Mouse (Mus musculus): ENCODE data around the gene Sarnp. TPM values are rescaled to one million over a fixed set of nuclear protein-coding genes. Genes with fewer than 3 reads are reported as not detected.
"Not testable (repeated sequence)": the region's sequence is repeated elsewhere in the genome, so short reads cannot be mapped to it uniquely, and the experiment has no call there.

Gene Sarnp
- polyA plus RNA-seq, 1 experiment = 62.2 TPM

GRCm38 (mm10) chr10:128807018-128807417 is 10.1 kb upstream of the Sarnp start:
- peak overlapping the region; percentile 84 for H3K4me3 ChIP-seq (ENCODE audit: insufficient read depth, low read length)
- peaks cover 29% of the 10 kb centered on the region for H3K4me1 ChIP-seq (ENCODE audit: control insufficient read depth, insufficient read depth, low read length)
- no peak overlapping the region for H3K27ac ChIP-seq (ENCODE audit: insufficient read depth, low read depth, low read length)
- TF ChIP-seq CTCF (IDR thresholded peaks at IDR 0.05; ENCODE audit: low read depth, low read length) (no peak), POLR2A (IDR thresholded peaks at IDR 0.05; ENCODE audit: borderline replicate concordance, low read depth, low read length) (no peak)

- Histone ChIP-seq H3K27ac (ENCODE audit: insufficient read depth, low read depth, low read length) (no peak overlapping the region), H3K4me1 (ENCODE audit: control insufficient read depth, insufficient read depth, low read length) (peaks cover 10% of the 10 kb centered on the region), H3K4me3 (ENCODE audit: insufficient read depth, low read length) (0 out of 2 replicates have a peak overlapping the region, but pooled peaks have one; percentile 10)
- no peak for TF ChIP-seq CTCF (IDR thresholded peaks at IDR 0.05; ENCODE audit: low read depth, low read length)
- TF ChIP-seq POLR2A (IDR thresholded peaks at IDR 0.05; ENCODE audit: borderline replicate concordance, low read depth, low read length) = no peak
Measured at GRCm38 (mm10) chr10:128820217-128820616, 3.1 kb downstream of the Sarnp start.

DNA sequence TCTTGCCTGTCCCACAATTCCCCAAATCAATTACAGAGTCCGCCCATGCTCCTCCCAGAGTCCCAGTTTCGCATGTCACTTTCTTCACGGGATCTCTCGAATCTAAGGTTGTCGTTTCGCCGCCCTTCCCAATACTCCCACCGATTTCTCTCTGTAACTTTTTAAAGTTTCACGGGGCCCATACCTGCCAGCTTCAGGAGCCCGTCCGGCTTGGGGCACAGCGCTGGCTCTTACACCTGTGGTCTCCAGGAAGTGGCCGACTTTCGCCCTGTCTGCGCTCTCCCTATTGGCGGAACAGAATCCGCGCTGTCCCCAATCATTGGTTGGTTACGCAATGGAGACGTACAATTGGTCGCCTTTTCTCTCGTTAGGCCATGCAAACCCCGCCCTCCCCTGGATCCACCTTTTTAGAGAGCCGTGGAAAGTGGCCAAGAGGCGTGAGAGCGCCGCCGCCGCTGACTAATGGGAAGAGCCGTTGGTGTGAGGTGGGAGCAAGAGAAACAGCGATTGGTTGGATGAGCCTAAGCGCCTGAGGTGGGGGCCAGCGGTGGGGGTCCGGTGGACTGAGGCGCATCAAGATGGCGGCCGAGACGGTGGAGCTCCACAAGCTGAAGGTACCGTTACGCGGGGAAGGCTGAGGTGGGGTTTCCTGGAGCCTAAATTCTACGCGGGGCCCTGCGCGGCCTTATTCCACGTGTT is 4.4 kb downstream of the Sarnp start, which contains the start of gene Ormdl2:
Gene Ormdl2, minus strand, starts transcription at position 288 of the 699 bp plus-strand sequence.
- Histone ChIP-seq H3K4me3 (ENCODE audit: insufficient read depth, low read length) (peak within 1 kb of the TSS; percentile 68), H3K27ac (ENCODE audit: insufficient read depth, low read depth, low read length) (peak within 1 kb of the TSS; percentile 10), H3K4me1 (ENCODE audit: control insufficient read depth, insufficient read depth, low read length) (peaks cover 12% of the 10 kb centered on the region)
- TF ChIP-seq CTCF (IDR thresholded peaks at IDR 0.05; ENCODE audit: low read depth, low read length) (no peak), POLR2A (IDR thresholded peaks at IDR 0.05; ENCODE audit: borderline replicate concordance, low read depth, low read length) (no peak)

- Histone ChIP-seq H3K4me3 (ENCODE audit: insufficient read depth, low read length) (peak overlapping the region; percentile 68), H3K27ac (ENCODE audit: insufficient read depth, low read depth, low read length) (peak overlapping the region; percentile 10), H3K4me1 (ENCODE audit: control insufficient read depth, insufficient read depth, low read length) (peaks cover 12% of the 10 kb centered on the region)
- no peak for TF ChIP-seq CTCF (IDR thresholded peaks at IDR 0.05; ENCODE audit: low read depth, low read length)
- TF ChIP-seq POLR2A (IDR thresholded peaks at IDR 0.05; ENCODE audit: borderline replicate concordance, low read depth, low read length) = no peak
Measured at GRCm38 (mm10) chr10:128822135-128822534, 5.0 kb downstream of the Sarnp start.

GRCm38 (mm10) chr10:128823087-128823486 is 6.0 kb downstream of the Sarnp start:
- peak overlapping the region; percentile 68 for H3K4me3 ChIP-seq (ENCODE audit: insufficient read depth, low read length)

GRCm38 (mm10) chr10:128823821-128824220 is 6.7 kb downstream of the Sarnp start:
- H3K4me1 ChIP-seq (ENCODE audit: control insufficient read depth, insufficient read depth, low read length) = peaks cover 12% of the 10 kb centered on the region
- H3K4me3 ChIP-seq (ENCODE audit: insufficient read depth, low read length) = no peak overlapping the region
- no peak overlapping the region for H3K27ac ChIP-seq (ENCODE audit: insufficient read depth, low read depth, low read length)
- TF ChIP-seq POLR2A (IDR thresholded peaks at IDR 0.05; ENCODE audit: borderline replicate concordance, low read depth, low read length) (no peak), CTCF (IDR thresholded peaks at IDR 0.05; ENCODE audit: low read depth, low read length) (no peak)

More at GRCm38 (mm10) chr10:128823087-128823486, 6.0 kb downstream of the Sarnp start:
- peaks cover 12% of the 10 kb centered on the region for H3K4me1 ChIP-seq (ENCODE audit: control insufficient read depth, insufficient read depth, low read length)
- H3K27ac ChIP-seq (ENCODE audit: insufficient read depth, low read depth, low read length) = not testable (repeated sequence)

DNA sequence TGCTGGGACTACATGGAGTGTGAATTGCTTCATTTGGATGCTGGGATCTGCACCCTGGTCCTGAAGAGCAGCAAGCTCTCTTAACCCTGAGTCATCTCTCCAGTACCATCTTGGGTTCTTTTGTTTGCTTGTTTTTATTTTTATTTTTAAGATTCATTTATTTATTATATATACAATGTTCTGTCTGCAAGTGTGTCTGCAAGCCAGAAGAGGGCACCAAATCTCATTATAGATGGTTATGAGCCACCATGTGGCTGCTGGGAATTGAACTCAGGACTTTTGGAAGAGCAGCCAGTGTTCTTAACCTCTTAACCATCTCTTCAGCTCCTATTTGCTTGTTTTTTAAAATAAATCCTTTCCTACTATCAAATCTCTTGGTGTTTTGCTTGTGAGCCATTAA is 20.3 kb downstream of the Sarnp start:
- no peak for TF ChIP-seq CTCF (IDR thresholded peaks at IDR 0.05; ENCODE audit: low read depth, low read length)
- TF ChIP-seq POLR2A (IDR thresholded peaks at IDR 0.05; ENCODE audit: borderline replicate concordance, low read depth, low read length) = no peak
- Histone ChIP-seq H3K27ac (ENCODE audit: insufficient read depth, low read depth, low read length) (no peak overlapping the region), H3K4me3 (ENCODE audit: insufficient read depth, low read length) (no peak overlapping the region), H3K4me1 (ENCODE audit: control insufficient read depth, insufficient read depth, low read length) (no peaks in the 10 kb centered on the region)

GRCm38 (mm10) chr10:128839434-128839833 is 22.3 kb downstream of the Sarnp start:
- H3K27ac ChIP-seq (ENCODE audit: insufficient read depth, low read depth, low read length) = no peak overlapping the region
- TF ChIP-seq CTCF (IDR thresholded peaks at IDR 0.05; ENCODE audit: low read depth, low read length) = no peak
- TF ChIP-seq POLR2A (IDR thresholded peaks at IDR 0.05; ENCODE audit: borderline replicate concordance, low read depth, low read length) = no peak
- H3K4me3 ChIP-seq (ENCODE audit: insufficient read depth, low read length) = no peak overlapping the region
- H3K4me1 ChIP-seq (ENCODE audit: control insufficient read depth, insufficient read depth, low read length) = no peaks in the 10 kb centered on the region

DNA sequence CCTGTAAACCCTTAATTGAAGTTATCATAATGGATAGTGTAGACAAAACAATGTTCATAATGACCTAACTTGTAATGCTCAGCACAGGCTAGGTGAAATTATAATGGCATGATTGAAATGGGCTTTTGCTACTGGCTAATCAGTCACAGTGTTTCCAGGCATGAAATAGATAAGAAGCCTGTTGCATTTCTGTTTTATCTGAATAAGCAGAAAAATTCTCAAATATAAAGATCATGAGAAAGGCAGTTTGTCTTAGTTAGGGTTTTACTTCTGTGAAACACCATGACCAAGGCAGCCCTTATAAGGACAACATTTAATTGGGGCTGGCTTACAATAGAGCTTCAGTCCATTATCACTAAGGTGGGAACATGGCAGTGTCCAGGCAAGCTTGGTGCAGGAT is 23.5 kb downstream of the Sarnp start:
- Histone ChIP-seq H3K4me1 (ENCODE audit: control insufficient read depth, insufficient read depth, low read length) (no peaks in the 10 kb centered on the region), H3K27ac (ENCODE audit: insufficient read depth, low read depth, low read length) (no peak overlapping the region), H3K4me3 (ENCODE audit: insufficient read depth, low read length) (no peak overlapping the region)
- TF ChIP-seq CTCF (IDR thresholded peaks at IDR 0.05; ENCODE audit: low read depth, low read length) = no peak
- no peak for TF ChIP-seq POLR2A (IDR thresholded peaks at IDR 0.05; ENCODE audit: borderline replicate concordance, low read depth, low read length)

GRCm38 (mm10) chr10:128843260-128843659 is 26.1 kb downstream of the Sarnp start:
- no peak for TF ChIP-seq CTCF (IDR thresholded peaks at IDR 0.05; ENCODE audit: low read depth, low read length)
- no peak for TF ChIP-seq POLR2A (IDR thresholded peaks at IDR 0.05; ENCODE audit: borderline replicate concordance, low read depth, low read length)
- no peak overlapping the region for H3K27ac ChIP-seq (ENCODE audit: insufficient read depth, low read depth, low read length)
- H3K4me3 ChIP-seq (ENCODE audit: insufficient read depth, low read length) = no peak overlapping the region
- H3K4me1 ChIP-seq (ENCODE audit: control insufficient read depth, insufficient read depth, low read length) = no peaks in the 10 kb centered on the region

Measured in bone marrow macrophage, adult 2 months (primary cell).